Mouse (Mus musculus): ENCODE measurements around the gene Ireb2. TPM values are rescaled to one million over a fixed set of nuclear protein-coding genes. Genes with fewer than 3 reads are reported as not detected.
"Not testable (repeated sequence)": the region's sequence is repeated elsewhere in the genome, so short reads cannot be mapped to it uniquely, and the experiment has no call there.

The Ireb2 gene
- polyA plus RNA-seq, 1 experiment from 2014 or later = 31.8 TPM

DNA sequence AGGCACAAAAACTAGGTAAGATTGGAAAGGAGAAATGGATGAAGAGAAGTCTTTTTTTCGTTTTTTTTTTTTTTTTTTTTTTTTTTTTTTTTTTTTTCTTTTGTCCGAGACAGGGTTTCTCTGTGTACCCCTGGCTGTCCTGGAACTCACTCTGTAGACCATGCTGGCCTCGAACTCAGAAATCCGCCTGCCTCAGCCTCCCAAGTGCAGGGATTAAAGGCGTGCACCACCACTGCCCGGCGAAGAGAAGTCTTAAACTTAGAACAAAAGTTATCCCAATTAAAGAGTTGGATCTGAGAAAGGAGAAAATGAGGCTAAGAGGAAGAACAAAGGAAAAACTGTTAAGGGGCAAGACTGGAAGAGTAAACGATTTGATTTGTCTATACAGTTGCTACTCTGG is 86.6 kb downstream of the Ireb2 start:
- peak; percentile 40; the same call in 1 of the 2 replicates for ATAC-seq (ENCODE audit: low FRiP score)
- Histone ChIP-seq H3K27ac (replicated peaks) (peak overlapping the region; percentile 89), H3K36me3 (peaks cover 12% of the 10 kb centered on the region), H3K4me1 (peaks cover 26% of the 10 kb centered on the region), H3K4me2 (peak overlapping the region; percentile 62), H3K4me3 (replicated peaks) (peak overlapping the region; percentile 65), H3K9ac (replicated peaks) (peak overlapping the region; percentile 58)
- H3K9me3 ChIP-seq (replicated peaks); H3K27me3 ChIP-seq (replicated peaks): not testable (repeated sequence)
- WGBS = 55% methylated on average over 8 of the region's 8 CpGs

- WGBS = under 1% methylated on average over 65 of the region's 65 CpGs
Observed at GRCm38 (mm10) chr9:54950575-54951321, 87.2 kb downstream of the Ireb2 start, which contains the start of the genes Psma4 and AY074887. Gene Psma4, plus strand, starts transcription at chr9:54950790. Gene AY074887, minus strand, starts transcription at chr9:54950998.

GRCm38 (mm10) chr9:54961059-54961458 is 97.5 kb downstream of the Ireb2 start:
- WGBS = 98% methylated on average over 4 of the region's 4 CpGs
- Histone ChIP-seq H3K27ac (replicated peaks) (no peak overlapping the region), H3K4me3 (replicated peaks) (no peak overlapping the region), H3K9me3 (replicated peaks) (peaks cover 3% of the 10 kb centered on the region; the same call in 1 of the 2 replicates), H3K27me3 (replicated peaks) (no peaks in the 10 kb centered on the region), H3K36me3 (peaks cover 37% of the 10 kb centered on the region), H3K4me2 (no peak overlapping the region), H3K4me1 (no peaks in the 10 kb centered on the region), H3K9ac (replicated peaks) (no peak overlapping the region)
- no peak for ATAC-seq (ENCODE audit: low FRiP score)

More at GRCm38 (mm10) chr9:54950575-54951321, 87.2 kb downstream of the Ireb2 start, which contains the start of the genes Psma4 and AY074887:
- H3K27ac ChIP-seq (replicated peaks) = peak within 1 kb of the TSS; percentile 89
- no peaks in the 10 kb centered on the region for H3K9me3 ChIP-seq (replicated peaks)
- H3K27me3 ChIP-seq (replicated peaks) = no peaks in the 10 kb centered on the region
- H3K36me3 ChIP-seq = peaks cover 18% of the 10 kb centered on the region
- peaks cover 26% of the 10 kb centered on the region for H3K4me1 ChIP-seq
- peak within 1 kb of the TSS; percentile 58 for H3K9ac ChIP-seq (replicated peaks)
- ATAC-seq (ENCODE audit: low FRiP score) = peak; percentile 100
- peak within 1 kb of the TSS; percentile 62 for H3K4me2 ChIP-seq
- peak within 1 kb of the TSS; percentile 65 for H3K4me3 ChIP-seq (replicated peaks)

Other genes starting within 250 kb of the Ireb2 start
- 39.1 and 40.9 TPM in 2 replicates for gene Acsbg1, start 201.9 kb upstream of the Ireb2 start, polyA plus RNA-seq (2015; fragmentation: Nextera tagmentation; extraction: Ambion mirVana)
- gene Dnaja4, start 164.9 kb upstream of the Ireb2 start, polyA plus RNA-seq (2015; fragmentation: Nextera tagmentation; extraction: Ambion mirVana) = 7.5 and 8.0 TPM in 2 replicates
- gene Wdr61, start 129.3 kb upstream of the Ireb2 start, polyA plus RNA-seq (2015; fragmentation: Nextera tagmentation; extraction: Ambion mirVana) = 79.1 and 91.7 TPM in 2 replicates
- 405 and 485 TPM in 2 replicates for gene Crabp1, start 99.0 kb upstream of the Ireb2 start, polyA plus RNA-seq (2015; fragmentation: Nextera tagmentation; extraction: Ambion mirVana)
- gene Hykk, start 53.5 kb downstream of the Ireb2 start, polyA plus RNA-seq (2015; fragmentation: Nextera tagmentation; extraction: Ambion mirVana) = 2.0 and 2.1 TPM in 2 replicates
- 268 and 283 TPM in 2 replicates for gene Psma4, start 87.0 kb downstream of the Ireb2 start, polyA plus RNA-seq (2015; fragmentation: Nextera tagmentation; extraction: Ambion mirVana)
- gene AY074887, start 87.2 kb downstream of the Ireb2 start, polyA plus RNA-seq (2015; fragmentation: Nextera tagmentation; extraction: Ambion mirVana) = 0.57 and 0.97 TPM in 2 replicates
- 3.7 and 3.9 TPM in 2 replicates for gene Chrna5, start 117.1 kb downstream of the Ireb2 start, polyA plus RNA-seq (2015; fragmentation: Nextera tagmentation; extraction: Ambion mirVana)
- 17.7 and 18.1 TPM in 2 replicates for gene Chrna3, start 162.8 kb downstream of the Ireb2 start, polyA plus RNA-seq (2015; fragmentation: Nextera tagmentation; extraction: Ambion mirVana)
- 0.77 and 1.9 TPM in 2 replicates for gene Chrnb4, start 185.0 kb downstream of the Ireb2 start, polyA plus RNA-seq (2015; fragmentation: Nextera tagmentation; extraction: Ambion mirVana)

All from neural tube, embryonic 15.5 days (tissue).